8 mouse cellular contexts compared by ENCODE assay signal in the genomic region with DNA sequence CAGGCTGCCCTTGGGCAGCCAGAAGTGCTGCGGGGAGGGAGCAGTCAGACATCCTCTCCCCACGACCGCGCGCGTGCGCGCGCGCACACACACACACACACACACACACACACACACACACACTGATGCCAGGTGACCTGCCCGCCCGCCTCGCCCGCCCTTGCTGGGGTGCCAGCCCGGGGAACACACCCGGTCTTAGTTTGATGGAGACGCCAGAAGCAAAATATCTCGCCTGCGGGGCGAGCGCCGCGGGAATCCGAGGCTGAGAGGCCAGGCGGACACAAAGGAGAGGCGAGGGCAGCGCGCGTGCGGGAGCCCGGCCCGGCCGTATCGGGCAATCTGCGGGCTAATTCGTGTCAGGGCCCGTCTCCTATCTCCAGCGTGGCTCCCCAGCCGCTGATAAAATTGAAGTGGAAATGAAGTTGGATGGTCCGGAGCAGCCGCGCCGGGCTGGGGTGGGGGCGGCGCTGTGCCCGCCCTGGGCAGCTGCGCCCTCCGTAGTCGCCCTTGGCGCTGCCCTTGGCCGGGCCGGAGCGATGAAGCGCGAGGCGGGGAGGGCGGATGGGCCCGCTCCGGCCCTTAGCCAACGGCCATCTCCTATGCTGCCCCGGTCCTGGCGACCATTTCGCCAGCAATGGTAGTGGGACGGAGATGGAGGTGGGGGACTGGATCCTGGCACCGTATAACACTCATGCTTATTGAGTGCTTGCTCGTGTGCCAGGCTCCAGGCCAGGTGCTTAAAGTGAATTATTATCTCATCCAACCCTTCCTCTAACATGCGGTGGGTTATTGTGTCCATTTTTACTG.
A peak's percentile ranks its signal among the peaks of the same experiment; 100 is the strongest.
DNase-seq lines count a peak whose midpoint lies in the region; ATAC-seq and TF ChIP-seq lines count a peak whose summit lies in the region.

No protein-coding gene starts in this region.

- WGBS in kidney, embryonic 16.5 days: 2% methylated on average over 60 of the region's 67 CpGs
- 2% methylated on average over 55 of the region's 67 CpGs for WGBS in midbrain, embryonic 13.5 days

- H3K27me3 ChIP-seq in kidney, embryonic 16.5 days (ENCODE audit: insufficient read depth, low read length): peaks cover 36% of the 10 kb centered on the region
- H3K27me3 ChIP-seq in midbrain, embryonic 13.5 days: peaks cover 43% of the 10 kb centered on the region

- H3K9ac ChIP-seq in kidney, embryonic 16.5 days (replicated peaks; ENCODE audit: low read length): peak overlapping the region; percentile 71
- peak overlapping the region; percentile 80 for H3K9ac ChIP-seq in midbrain, embryonic 13.5 days (replicated peaks)

- no peaks in the 10 kb centered on the region for H3K36me3 ChIP-seq in kidney, embryonic 16.5 days (ENCODE audit: insufficient read depth, low read length)
- no peaks in the 10 kb centered on the region for H3K36me3 ChIP-seq in midbrain, embryonic 13.5 days

- H3K4me2 ChIP-seq in kidney, embryonic 16.5 days (replicated peaks; ENCODE audit: low read depth, low read length): peak overlapping the region; percentile 87
- H3K4me2 ChIP-seq in midbrain, embryonic 13.5 days (replicated peaks): peak overlapping the region; percentile 80

- 0 out of 2 replicates have a peak, but pooled peaks have one; percentile 4 for TF ChIP-seq CTCF in layer of hippocampus, adult 2 months (conservative IDR thresholded peaks at IDR 0.05)

- peak overlapping the region; percentile 12; the same call in 1 of the 2 replicates for H3K27ac ChIP-seq in layer of hippocampus, adult 2 months
- H3K27ac ChIP-seq in kidney, embryonic 16.5 days (ENCODE audit: low read length): 0 out of 2 replicates have a peak overlapping the region, but pooled peaks have one; percentile 34
- H3K27ac ChIP-seq in midbrain, embryonic 13.5 days: peak overlapping the region; percentile 86

- ATAC-seq in kidney, embryonic 16.5 days (ENCODE audit: low FRiP score, low TSS enrichment): peak; percentile 71
- ATAC-seq in midbrain, embryonic 13.5 days: peak; percentile 78
- ATAC-seq in monocyte, adult 5-6 weeks (replicated peaks; ENCODE audit: insufficient number of reproducible peaks, low FRiP score, low TSS enrichment, poor library complexity, severe bottlenecking): no peak

- H3K4me1 ChIP-seq in kidney, embryonic 16.5 days (ENCODE audit: insufficient read depth, low read length): peaks cover 15% of the 10 kb centered on the region
- H3K4me1 ChIP-seq in midbrain, embryonic 13.5 days (replicated peaks): peaks cover 50% of the 10 kb centered on the region

- peak overlapping the region; percentile 60 for H3K4me3 ChIP-seq in layer of hippocampus, adult 2 months
- H3K4me3 ChIP-seq in kidney, embryonic 16.5 days (ENCODE audit: low read length): peak overlapping the region; percentile 54
- H3K4me3 ChIP-seq in midbrain, embryonic 13.5 days (replicated peaks): peak overlapping the region; percentile 49

- DNase-seq in layer of hippocampus, adult 2 months (ENCODE audit: low spot score in 2 of 2): no peak
- DNase-seq in layer of hippocampus, adult 9-10 months (ENCODE audit: low spot score): no peak
- DNase-seq in cerebellum, adult 8-10 months: peak; percentile 64
- peak; percentile 12 to 17 for DNase-seq in frontal cortex, postnatal 25 days (ENCODE audit: low spot score in 2 of 2)
- DNase-seq in natural killer cell, adult 2 months (ENCODE audit: low spot score in 2 of 2): no peak

- no peaks in the 10 kb centered on the region for H3K9me3 ChIP-seq in kidney, embryonic 16.5 days (ENCODE audit: low read length)
- no peaks in the 10 kb centered on the region for H3K9me3 ChIP-seq in midbrain, embryonic 13.5 days

Comparison
In these comparisons a context has a peak if more than half of its experiments do, and no peak if none do; other contexts are left out.
1. DNase-seq: peak in cerebellum, adult 8-10 months (single experiment) and frontal cortex, postnatal 25 days (2 of 2); none in layer of hippocampus, adult 2 months (0 of 2), layer of hippocampus, adult 9-10 months (single experiment) and natural killer cell, adult 2 months (0 of 2).
2. H3K27ac ChIP-seq: peak in every context shown above with its lines; median percentile 86 in midbrain, embryonic 13.5 days; 34 in kidney, embryonic 16.5 days; 12 in layer of hippocampus, adult 2 months.
3. Peak in every context shown above with its lines, with median percentiles within 50 percentile points of each other: H3K4me3 ChIP-seq.